Mouse (Mus musculus): ENCODE measurements at regions not wholly inside any gene's neighbourhood (a gene's known extent, or its start where the extent isn't known, plus 50 kb on each side); places are given as distances from the start of the nearest gene placed in this dataset.
A peak's percentile ranks its signal among the peaks of the same experiment; 100 is the strongest.

DNA sequence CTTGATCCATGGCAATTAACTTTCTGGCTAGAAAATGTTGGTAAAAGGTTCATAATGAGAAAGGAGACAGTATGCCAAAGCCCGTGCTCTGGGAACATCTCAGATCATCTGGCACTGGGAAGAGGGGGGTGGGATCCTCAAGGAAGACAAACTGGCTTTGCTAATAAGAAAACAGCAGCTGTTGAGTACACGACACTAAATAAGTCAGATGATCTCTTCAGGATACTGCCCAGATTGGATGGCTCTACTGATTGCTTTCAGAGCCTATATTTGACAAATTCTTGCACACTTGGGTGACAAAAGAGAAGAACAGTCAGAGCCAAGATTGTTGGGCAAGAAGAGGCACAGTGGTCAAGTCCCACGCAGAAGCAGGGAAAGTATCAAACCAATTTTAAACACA lies 443.7 kb downstream of the Tns3 start:
- no peak for DNase-seq

DNA sequence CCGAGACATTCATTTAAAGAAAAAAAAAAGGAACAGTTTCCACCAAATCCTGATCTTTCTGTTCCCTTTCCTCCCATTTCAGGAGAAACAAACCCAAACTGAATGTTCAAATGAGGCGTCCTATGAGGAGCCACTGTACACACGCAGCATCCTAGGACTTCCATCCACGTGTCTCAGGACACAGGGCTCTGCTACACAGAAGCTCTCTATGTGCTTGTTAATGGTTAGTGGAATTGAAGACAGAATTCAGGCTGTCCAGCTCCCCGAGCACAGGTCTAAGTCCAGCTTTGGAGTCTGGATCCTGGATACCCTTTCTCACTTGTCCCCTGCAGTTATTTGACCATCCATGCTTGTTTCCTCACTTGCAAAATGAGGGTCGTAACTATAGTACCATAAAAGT lies 444.4 kb downstream of the Tns3 start:
- no peak for DNase-seq

DNA sequence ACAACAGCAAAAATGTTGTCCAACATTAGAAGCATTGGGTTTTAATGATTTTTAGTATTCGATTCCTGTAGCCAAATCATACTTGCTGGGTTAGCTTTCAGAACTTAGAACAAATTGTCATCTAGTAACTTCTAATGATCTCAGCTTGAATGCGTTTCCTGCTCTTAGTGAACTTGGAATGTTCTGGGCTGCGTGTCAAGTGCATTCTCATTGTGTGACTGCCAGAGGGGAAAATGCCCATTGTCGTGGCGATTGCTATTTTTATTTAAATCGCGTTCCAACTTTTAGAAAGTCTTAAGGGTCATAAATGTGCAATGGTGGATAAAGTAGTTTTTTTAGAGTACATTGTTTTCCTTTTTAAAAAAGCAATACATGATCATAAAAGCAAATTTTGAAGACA lies 448.7 kb downstream of the Tns3 start:
- peak; percentile 47 to 52 for DNase-seq

DNA sequence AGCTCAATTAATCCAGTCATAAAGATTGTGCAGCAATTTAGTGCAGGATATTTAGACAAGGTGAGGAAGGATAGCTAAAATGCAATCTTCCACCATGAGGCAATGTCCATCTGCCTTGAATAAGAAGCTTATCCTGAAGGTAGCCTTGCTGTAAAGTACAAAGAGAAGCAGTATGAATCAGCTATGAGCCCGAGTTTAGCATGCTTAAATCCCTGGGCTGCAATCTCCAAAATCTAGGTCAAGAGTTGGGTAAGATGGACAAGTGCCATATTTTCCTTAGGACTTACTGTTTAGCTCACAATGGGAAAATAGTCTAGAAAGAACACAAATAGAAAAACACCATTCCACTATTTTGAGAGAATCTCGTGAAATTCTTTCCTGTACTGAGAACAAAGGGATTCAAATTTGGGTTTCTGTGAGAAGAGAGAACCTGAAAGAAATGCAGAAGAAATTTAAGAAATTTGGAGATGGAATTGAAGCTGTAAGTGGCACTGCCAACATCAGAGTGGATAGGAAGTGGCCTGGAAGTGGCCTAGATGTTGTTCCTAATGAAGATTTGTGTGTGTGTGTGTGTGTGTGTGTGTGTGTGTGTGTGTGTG lies 449.9 kb downstream of the Tns3 start:
- no peak for DNase-seq

DNA sequence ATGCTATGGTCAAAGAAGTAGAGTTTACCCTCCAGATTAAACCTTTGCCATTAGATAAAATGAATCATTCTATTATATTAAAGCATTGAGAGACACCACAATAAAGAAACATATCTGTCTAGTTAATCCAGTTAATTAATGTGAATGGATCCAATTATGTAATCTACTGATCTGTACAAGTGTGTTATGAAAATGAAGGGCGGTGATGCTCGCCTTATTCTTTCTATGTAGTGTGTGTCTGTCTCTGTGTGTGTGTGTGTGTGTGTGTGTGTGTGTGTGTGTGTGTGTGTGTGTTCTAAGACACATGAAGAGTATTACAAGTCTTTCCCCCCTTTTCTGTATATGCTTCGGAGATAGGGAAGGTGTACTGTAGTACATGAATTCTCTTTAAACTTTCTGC lies 451.2 kb downstream of the Tns3 start:
- DNase-seq = no peak

DNA sequence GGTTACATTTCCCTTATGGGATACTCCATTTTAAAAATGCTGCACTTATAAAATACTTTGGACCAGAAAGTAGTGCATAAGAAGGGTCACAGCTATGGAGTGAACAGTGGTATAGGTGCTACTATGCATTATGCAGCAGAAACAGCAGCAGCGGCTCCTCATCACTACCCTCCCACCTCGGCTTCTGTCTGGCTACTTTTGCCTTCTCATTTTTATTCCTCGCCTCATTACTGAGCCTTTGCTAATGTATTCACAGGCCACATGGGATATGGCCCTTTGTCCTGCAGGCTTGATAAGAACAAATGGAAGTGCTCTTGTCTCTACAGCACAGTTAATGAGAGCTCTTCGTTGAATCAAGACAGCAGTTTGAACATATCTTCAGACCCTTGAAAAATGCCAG lies 451.6 kb downstream of the Tns3 start:
- DNase-seq = no peak

DNA sequence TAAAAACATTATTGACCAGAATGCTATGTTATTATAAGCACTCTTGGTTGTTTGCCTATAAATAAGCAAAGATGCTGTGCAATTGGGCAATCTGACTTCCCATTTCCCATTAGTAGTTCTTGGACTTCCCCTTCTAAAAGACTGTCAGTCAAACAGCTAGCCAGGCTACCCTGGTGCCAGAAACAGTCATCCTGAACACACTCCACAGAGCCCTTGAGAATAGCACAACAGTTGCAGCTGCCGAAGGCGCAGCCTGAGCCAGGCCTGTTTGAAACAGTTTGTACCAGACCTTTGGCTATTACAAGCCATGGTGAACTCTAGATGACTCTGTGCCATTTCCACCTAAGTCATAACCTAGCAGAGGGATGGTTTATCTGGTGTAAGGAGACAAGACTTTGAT lies 455.3 kb downstream of the Tns3 start:
- DNase-seq = no peak

DNA sequence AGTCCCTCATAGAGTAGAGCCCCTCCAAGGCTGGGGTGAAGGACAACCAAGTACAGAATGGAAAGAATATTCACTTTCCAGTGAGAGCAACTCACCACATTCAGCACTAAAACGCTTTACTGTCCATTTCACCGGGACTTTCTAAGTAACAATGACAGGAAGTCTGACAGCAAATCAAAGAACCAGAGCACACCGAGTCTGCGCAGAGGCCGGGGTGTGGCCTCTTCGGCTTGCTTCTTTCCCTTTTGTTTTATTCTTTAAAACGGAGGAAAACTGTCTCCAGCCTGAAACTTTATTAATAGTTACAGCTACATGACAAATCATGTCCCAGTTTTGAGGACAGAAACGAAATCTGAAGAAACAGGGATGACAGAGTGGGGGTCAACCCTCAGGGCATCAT lies 465.0 kb downstream of the Tns3 start:
- DNase-seq = peak in 1 of 2 experiments; percentile 29
